Mouse (Mus musculus) stomach, embryonic 16.5 days (tissue): ENCODE results near the gene Mtrf1. TPM values are rescaled to one million over a fixed set of nuclear protein-coding genes. Genes with fewer than 3 reads are reported as not detected.
A peak's percentile ranks its signal among the peaks of the same experiment; 100 is the strongest.
"Not testable (repeated sequence)": the region's sequence is repeated elsewhere in the genome, so short reads cannot be mapped to it uniquely, and the experiment has no call there.

Experiments
- ATAC-seq: fragments of 200-750 bp; cut with Nextera tagmentation; 2 replicates; pipeline ENCODE4 v1.8.0; 2017; ENCODE audit warnings: moderate number of reproducible peaks, moderate TSS enrichment; ENCODE audit not compliant: insufficient read depth, low FRiP score
- H3K27ac ChIP-seq: fragments of 300-500 bp; sonication (generic); 2 replicates; pipeline ENCODE4 v1.5.1; 2014; ENCODE audit warnings: low read length
- H3K27me3 ChIP-seq: fragments of 300-500 bp; sonication (generic); 2 replicates; pipeline ENCODE4 v1.6.1; 2014; ENCODE audit warnings: low read length, control low read depth, mixed read lengths; ENCODE audit not compliant: control insufficient read depth, insufficient read depth
- H3K36me3 ChIP-seq: fragments of 300-500 bp; sonication (generic); 2 replicates; pipeline ENCODE4 v1.6.1; 2014; ENCODE audit warnings: low read length; ENCODE audit not compliant: control insufficient read depth, insufficient read depth
- H3K4me1 ChIP-seq: fragments of 300-500 bp; sonication (generic); 2 replicates; pipeline ENCODE4 v1.6.1; 2014; ENCODE audit warnings: low read length, control low read depth, mixed read lengths; ENCODE audit not compliant: control insufficient read depth, insufficient read depth
- H3K4me2 ChIP-seq: fragments of 300-500 bp; sonication (generic); 2 replicates; pipeline ENCODE4 v1.6.1; 2014; ENCODE audit warnings: low read depth, low read length, mixed read lengths
- H3K4me3 ChIP-seq: fragments of 300-500 bp; sonication (generic); replicated peaks from 2 replicates; pipeline ENCODE4 v1.5.1; 2014; ENCODE audit warnings: mild to moderate bottlenecking, low read length
- H3K9ac ChIP-seq: fragments of 300-500 bp; sonication (generic); 2 replicates; pipeline ENCODE4 v1.6.1; 2014; ENCODE audit warnings: low read length
- H3K9me3 ChIP-seq: fragments of 300-500 bp; sonication (generic); replicated peaks from 2 replicates; pipeline ENCODE4 v1.6.1; 2016; ENCODE audit warnings: low read length, control low read depth; ENCODE audit not compliant: control insufficient read depth
- WGBS: fragments of 180-500 bp; shearing (Covaris S2); extraction: QIAGEN DNeasy Blood & Tissue Kit; methylation state at CpG from one replicate; pipeline ENCODE4 v1.1.7; 2014; 5-methylcytosine and 5-hydroxymethylcytosine counted together
- polyA plus RNA-seq: library from polyadenylated mRNA; unstranded; fragments of >200 nt; fragmentation: Nextera tagmentation; extraction: Ambion mirVana; gene quantifications from 2 replicates; pipeline ENCODE4 v1.2.1, GENCODE M21; 2015

The Mtrf1 gene
- polyA plus RNA-seq, 1 experiment from 2014 or later = 9.8 TPM

DNA sequence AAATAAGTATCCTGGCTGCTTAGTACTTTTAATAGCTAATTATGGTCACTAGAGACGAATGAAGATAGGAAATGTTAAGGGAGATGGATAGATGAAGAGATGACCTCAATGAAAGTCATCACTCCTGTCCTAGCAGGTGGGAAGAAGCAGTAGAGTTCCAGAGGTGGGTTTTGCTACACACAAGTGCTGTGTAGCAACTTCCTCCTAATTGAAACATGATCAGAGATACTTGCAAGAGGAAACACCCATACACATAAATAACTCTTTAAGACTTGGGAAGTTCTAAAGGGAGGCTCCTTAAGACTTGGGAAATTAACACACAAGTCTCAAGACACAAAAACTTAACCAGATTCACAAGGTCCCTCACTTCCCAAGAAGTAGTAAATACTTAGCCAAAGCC, 36.5 kb downstream of the Mtrf1 start:
- Histone ChIP-seq H3K27me3 (no peaks in the 10 kb centered on the region), H3K4me3 (no peak overlapping the region), H3K9me3 (no peaks in the 10 kb centered on the region), H3K4me1 (no peaks in the 10 kb centered on the region), H3K4me2 (no peak overlapping the region), H3K27ac (no peak overlapping the region), H3K36me3 (no peaks in the 10 kb centered on the region), H3K9ac (no peak overlapping the region)
- WGBS = 82% methylated on average over 1 of the region's 1 CpGs
- ATAC-seq = no peak

DNA sequence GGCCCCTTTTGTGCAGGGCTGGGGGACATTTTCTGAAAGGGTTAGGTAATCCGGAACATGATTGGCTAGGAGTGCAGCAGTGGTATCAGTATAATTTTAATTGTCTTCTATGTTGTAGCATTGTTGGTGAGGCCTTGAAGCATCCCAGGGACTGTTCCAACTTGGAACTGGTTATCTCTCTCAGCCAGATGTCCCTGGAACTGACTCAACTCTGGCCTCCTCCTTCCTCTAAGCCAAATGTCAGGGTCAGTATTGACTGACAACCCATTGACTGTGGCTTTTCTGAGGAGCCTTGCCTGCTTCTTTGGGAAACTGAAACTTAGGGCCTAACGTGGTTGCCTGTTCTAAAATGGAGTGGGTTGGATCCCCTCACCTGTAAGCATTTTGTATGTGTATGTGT, 43.1 kb downstream of the Mtrf1 start:
- H3K4me1 ChIP-seq = no peaks in the 10 kb centered on the region
- no peaks in the 10 kb centered on the region for H3K36me3 ChIP-seq
- ATAC-seq = no peak
- H3K4me2 ChIP-seq = no peak overlapping the region
- H3K27ac ChIP-seq = no peak overlapping the region
- WGBS = 83% methylated on average over 2 of the region's 2 CpGs
- H3K27me3 ChIP-seq = no peaks in the 10 kb centered on the region
- no peak overlapping the region for H3K4me3 ChIP-seq
- H3K9me3 ChIP-seq = no peaks in the 10 kb centered on the region
- no peak overlapping the region for H3K9ac ChIP-seq

DNA sequence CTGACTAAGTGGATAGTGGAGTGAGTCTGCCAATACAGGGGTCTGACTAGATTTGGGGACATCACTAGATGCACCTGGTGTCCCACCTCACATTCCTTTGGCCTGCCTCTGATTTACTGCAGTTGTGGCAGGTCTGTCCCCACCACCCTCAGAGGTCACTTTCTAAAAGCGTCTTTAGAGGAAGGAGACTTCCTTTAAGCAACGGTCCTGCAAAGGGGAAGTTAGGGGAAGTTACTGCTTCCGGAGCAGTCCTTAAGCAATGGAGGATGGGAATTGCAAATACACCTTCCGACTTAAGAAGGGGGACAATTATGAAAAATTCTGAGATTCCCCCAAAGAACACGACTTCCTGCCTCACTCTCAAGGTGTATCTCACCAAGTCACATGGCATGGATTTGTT, 43.9 kb downstream of the Mtrf1 start:
- no peaks in the 10 kb centered on the region for H3K9me3 ChIP-seq
- ATAC-seq = no peak
- H3K36me3 ChIP-seq = no peaks in the 10 kb centered on the region
- no peak overlapping the region for H3K4me3 ChIP-seq
- WGBS = 78% methylated on average over 5 of the region's 5 CpGs
- H3K27me3 ChIP-seq = no peaks in the 10 kb centered on the region
- H3K4me1 ChIP-seq = no peaks in the 10 kb centered on the region
- no peak overlapping the region for H3K9ac ChIP-seq
- no peak overlapping the region for H3K4me2 ChIP-seq
- no peak overlapping the region for H3K27ac ChIP-seq

GRCm38 (mm10) chr14:79444601-79445000, 47.0 kb downstream of the Mtrf1 start:
- H3K9me3 ChIP-seq = no peaks in the 10 kb centered on the region
- H3K4me2 ChIP-seq = no peak overlapping the region
- no peaks in the 10 kb centered on the region for H3K27me3 ChIP-seq
- 86% methylated on average over 9 of the region's 9 CpGs for WGBS
- H3K4me3 ChIP-seq = no peak overlapping the region
- no peak for ATAC-seq
- no peak overlapping the region for H3K27ac ChIP-seq
- no peaks in the 10 kb centered on the region for H3K36me3 ChIP-seq
- no peaks in the 10 kb centered on the region for H3K4me1 ChIP-seq
- no peak overlapping the region for H3K9ac ChIP-seq

- Histone ChIP-seq H3K9ac (no peak overlapping the region), H3K4me2 (no peak overlapping the region), H3K27me3 (no peaks in the 10 kb centered on the region), H3K4me1 (no peaks in the 10 kb centered on the region), H3K9me3 (no peaks in the 10 kb centered on the region), H3K27ac (no peak overlapping the region), H3K36me3 (no peaks in the 10 kb centered on the region), H3K4me3 (no peak overlapping the region)
- 71% methylated on average over 16 of the region's 16 CpGs for WGBS
- no peak for ATAC-seq
Measured at GRCm38 (mm10) chr14:79445055-79445620, 47.6 kb downstream of the Mtrf1 start.

GRCm38 (mm10) chr14:79451681-79452590, 54.4 kb downstream of the Mtrf1 start, which contains the start of gene Kbtbd6:
Kbtbd6 (plus strand) TSS chr14:79451835.
- Histone ChIP-seq H3K4me2 (peak within 1 kb of the TSS; percentile 63), H3K27ac (peak within 1 kb of the TSS; percentile 67; the same call in 1 of the 2 replicates), H3K9ac (peak within 1 kb of the TSS; percentile 65), H3K4me3 (peak within 1 kb of the TSS; percentile 67)
- WGBS = 18% methylated on average over 44 of the region's 89 CpGs
- not testable (repeated sequence) for H3K36me3 ChIP-seq, H3K4me1 ChIP-seq, H3K27me3 ChIP-seq, H3K9me3 ChIP-seq
- peak; percentile 91 for ATAC-seq

DNA sequence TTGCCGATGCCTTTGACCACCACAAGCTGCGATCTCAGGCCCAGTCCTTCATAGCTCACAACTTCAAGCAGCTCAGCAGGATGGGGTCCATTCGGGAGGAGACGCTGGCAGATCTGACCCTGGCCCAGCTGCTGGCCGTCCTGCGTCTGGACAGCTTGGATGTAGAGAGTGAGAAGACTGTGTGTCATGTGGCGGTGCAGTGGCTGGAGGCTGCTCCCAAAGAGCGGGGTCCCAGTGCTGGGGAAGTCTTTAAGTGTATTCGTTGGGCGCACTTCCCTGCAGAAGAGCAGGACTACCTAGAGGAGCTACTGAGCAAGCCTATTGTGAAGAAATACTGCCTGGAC, 55.0 kb downstream of the Mtrf1 start:
- H3K9me3 ChIP-seq, H3K36me3 ChIP-seq, H3K27me3 ChIP-seq, H3K4me2 ChIP-seq, H3K9ac ChIP-seq, H3K4me1 ChIP-seq, H3K27ac ChIP-seq, ATAC-seq, H3K4me3 ChIP-seq: not testable (repeated sequence)
- WGBS = 94% methylated on average over 7 of the region's 10 CpGs

DNA sequence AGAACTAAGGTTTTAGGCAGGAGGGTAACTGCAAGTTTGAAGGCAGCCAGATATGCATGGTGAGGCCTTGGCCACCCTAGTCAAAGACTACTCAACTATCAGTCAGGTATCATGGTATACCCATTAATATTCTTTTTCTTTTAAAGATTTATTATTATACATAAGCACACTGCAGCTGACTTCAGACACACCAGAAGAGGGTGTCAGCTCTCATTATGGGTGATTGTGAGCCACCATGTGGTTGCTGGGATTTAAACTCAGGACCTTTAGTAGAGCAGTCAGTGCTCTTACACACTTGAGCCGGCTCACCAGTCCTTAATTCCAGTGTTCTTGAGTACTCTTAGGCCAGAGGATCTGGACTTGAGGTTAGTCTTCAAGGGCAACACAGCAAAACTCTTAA, 62.8 kb downstream of the Mtrf1 start:
- H3K27ac ChIP-seq = no peak overlapping the region
- peaks cover 8% of the 10 kb centered on the region; the same call in 1 of the 2 replicates for H3K36me3 ChIP-seq
- no peak for ATAC-seq
- no peak overlapping the region for H3K4me2 ChIP-seq
- H3K9ac ChIP-seq = no peak overlapping the region
- no peak overlapping the region for H3K4me3 ChIP-seq
- no peaks in the 10 kb centered on the region for H3K27me3 ChIP-seq
- WGBS = 91% methylated on average over 1 of the region's 1 CpGs
- no peaks in the 10 kb centered on the region for H3K4me1 ChIP-seq
- H3K9me3 ChIP-seq = no peaks in the 10 kb centered on the region

- Histone ChIP-seq H3K36me3 (peaks cover 11% of the 10 kb centered on the region), H3K27ac (no peak overlapping the region), H3K4me3 (no peak overlapping the region), H3K4me2 (no peak overlapping the region), H3K9ac (no peak overlapping the region), H3K9me3 (no peaks in the 10 kb centered on the region), H3K4me1 (no peaks in the 10 kb centered on the region), H3K27me3 (no peaks in the 10 kb centered on the region)
- no peak for ATAC-seq
- 90% methylated on average over 4 of the region's 4 CpGs for WGBS
Measured at GRCm38 (mm10) chr14:79460988-79461387, 63.4 kb downstream of the Mtrf1 start.
